8 mouse cellular contexts compared by ENCODE assay signal in genomic region chr5:121811485-121811931, GRCm38 (mm10). TPM values are rescaled to one million over a fixed set of nuclear protein-coding genes. Genes with fewer than 3 reads are reported as not detected.
DNase-seq lines count a peak whose midpoint lies in the region; ATAC-seq lines count a peak whose summit lies in the region.

No protein-coding gene starts in this region.

- H3K27me3 ChIP-seq in heart, embryonic 15.5 days = no peaks in the 10 kb centered on the region
- H3K27me3 ChIP-seq in neural tube, embryonic 15.5 days (replicated peaks) = no peaks in the 10 kb centered on the region
- no peaks in the 10 kb centered on the region for H3K27me3 ChIP-seq in embryonic facial prominence, embryonic 13.5 days
- no peaks in the 10 kb centered on the region for H3K27me3 ChIP-seq in splenic B cell, adult 2 months (ENCODE audit: control insufficient read depth, insufficient read depth, low read length, poor library complexity, severe bottlenecking)

- H3K4me1 ChIP-seq in heart, embryonic 15.5 days (replicated peaks) = peaks cover 39% of the 10 kb centered on the region
- peaks cover 6% of the 10 kb centered on the region for H3K4me1 ChIP-seq in neural tube, embryonic 15.5 days
- peaks cover 5% of the 10 kb centered on the region; the same call in 1 of the 2 replicates for H3K4me1 ChIP-seq in embryonic facial prominence, embryonic 13.5 days

- no peaks in the 10 kb centered on the region for H3K9me3 ChIP-seq in heart, embryonic 15.5 days (replicated peaks)
- H3K9me3 ChIP-seq in neural tube, embryonic 15.5 days (replicated peaks) = no peaks in the 10 kb centered on the region
- no peaks in the 10 kb centered on the region for H3K9me3 ChIP-seq in embryonic facial prominence, embryonic 13.5 days

- H3K36me3 ChIP-seq in heart, embryonic 15.5 days = peaks cover 56% of the 10 kb centered on the region
- peaks cover 53% of the 10 kb centered on the region for H3K36me3 ChIP-seq in neural tube, embryonic 15.5 days
- peaks cover 81% of the 10 kb centered on the region for H3K36me3 ChIP-seq in embryonic facial prominence, embryonic 13.5 days
- peaks cover 5% of the 10 kb centered on the region for H3K36me3 ChIP-seq in splenic B cell, adult 2 months (ENCODE audit: control insufficient read depth, insufficient read depth, low read length, poor library complexity, severe bottlenecking)

- intact Hi-C loops in heart, postnatal 14 days (cut with DNase I) = no loop called here

- no peak overlapping the region for H3K4me2 ChIP-seq in heart, embryonic 15.5 days
- H3K4me2 ChIP-seq in neural tube, embryonic 15.5 days = no peak overlapping the region
- no peak overlapping the region for H3K4me2 ChIP-seq in embryonic facial prominence, embryonic 13.5 days

- no peak for DNase-seq in heart, postnatal 14 days
- DNase-seq in neural tube, embryonic 10.5 days (ENCODE audit: extremely low spot score, low spot score) = no peak
- DNase-seq in splenic B cell, adult 2 months (ENCODE audit: low read depth, low spot score) = peak; percentile 29
- no peak for DNase-seq in lung, adult 18-20 months
- no peak for DNase-seq in right cerebral cortex, postnatal 4 days

- no peak overlapping the region for H3K4me3 ChIP-seq in heart, embryonic 15.5 days
- H3K4me3 ChIP-seq in neural tube, embryonic 15.5 days (replicated peaks) = no peak overlapping the region
- no peak overlapping the region for H3K4me3 ChIP-seq in embryonic facial prominence, embryonic 13.5 days

- no peak for ATAC-seq in heart, embryonic 15.5 days (replicated peaks; ENCODE audit: insufficient number of reproducible peaks, insufficient read depth, low FRiP score, low read depth)
- ATAC-seq in neural tube, embryonic 15.5 days (ENCODE audit: low FRiP score) = no peak
- no peak for ATAC-seq in embryonic facial prominence, embryonic 13.5 days (ENCODE audit: insufficient number of reproducible peaks, insufficient read depth, low FRiP score, low TSS enrichment, low read depth)

- H3K27ac ChIP-seq in heart, embryonic 15.5 days = peak overlapping the region; percentile 4
- H3K27ac ChIP-seq in neural tube, embryonic 15.5 days (replicated peaks) = 0 out of 2 replicates have a peak overlapping the region, but pooled peaks have one; percentile 6
- 0 out of 2 replicates have a peak overlapping the region, but pooled peaks have one; percentile 7 for H3K27ac ChIP-seq in embryonic facial prominence, embryonic 13.5 days

- no peak overlapping the region for H3K9ac ChIP-seq in heart, embryonic 15.5 days
- no peak overlapping the region for H3K9ac ChIP-seq in neural tube, embryonic 15.5 days (replicated peaks)
- H3K9ac ChIP-seq in embryonic facial prominence, embryonic 13.5 days = no peak overlapping the region

- WGBS in heart, embryonic 15.5 days = 74% methylated on average over 5 of the region's 5 CpGs
- WGBS in neural tube, embryonic 15.5 days = 86% methylated on average over 5 of the region's 5 CpGs
- 89% methylated on average over 5 of the region's 5 CpGs for WGBS in embryonic facial prominence, embryonic 13.5 days

RNA-seq across cellular contexts. Expression of gene Sh2b3, which starts 25.9 kb away (rescaled TPM):
- polyA plus RNA-seq in heart, embryonic 15.5 days (2015; fragmentation: Nextera tagmentation; extraction: Ambion mirVana) = 13.2 and 18.5 TPM in 2 replicates
- 10 to 100 TPM; 31.8 to 33.6 TPM for total RNA-seq in heart, postnatal 14 days (2021)
- polyA plus RNA-seq in neural tube, embryonic 15.5 days (2015; fragmentation: Nextera tagmentation; extraction: Ambion mirVana) = 7.5 and 9.4 TPM in 2 replicates
- 11.3 and 12.2 TPM in 2 replicates for polyA plus RNA-seq in embryonic facial prominence, embryonic 13.5 days (2015; fragmentation: Nextera tagmentation; extraction: Ambion mirVana)

RNA-seq across cellular contexts. Expression of gene Pheta1, which starts 37.3 kb away (rescaled TPM):
- polyA plus RNA-seq in heart, embryonic 15.5 days (2015; fragmentation: Nextera tagmentation; extraction: Ambion mirVana) = 15.1 and 18.2 TPM in 2 replicates
- 10 to 100 TPM; 13.2 to 13.6 TPM for total RNA-seq in heart, postnatal 14 days (2021)
- polyA plus RNA-seq in neural tube, embryonic 15.5 days (2015; fragmentation: Nextera tagmentation; extraction: Ambion mirVana) = 33.0 and 34.7 TPM in 2 replicates
- 36.2 and 41.1 TPM in 2 replicates for polyA plus RNA-seq in embryonic facial prominence, embryonic 13.5 days (2015; fragmentation: Nextera tagmentation; extraction: Ambion mirVana)
